Mouse (Mus musculus): Measurements from ENCODE around the gene Sec24a. TPM values are rescaled to one million over a fixed set of nuclear protein-coding genes. Genes with fewer than 3 reads are reported as not detected.
A peak's percentile ranks its signal among the peaks of the same experiment; 100 is the strongest.
"Not testable (repeated sequence)": the region's sequence is repeated elsewhere in the genome, so short reads cannot be mapped to it uniquely, and the experiment has no call there.

The Sec24a gene
- polyA plus RNA-seq, 1 experiment from 2014 or later, result 7.5 TPM

DNA sequence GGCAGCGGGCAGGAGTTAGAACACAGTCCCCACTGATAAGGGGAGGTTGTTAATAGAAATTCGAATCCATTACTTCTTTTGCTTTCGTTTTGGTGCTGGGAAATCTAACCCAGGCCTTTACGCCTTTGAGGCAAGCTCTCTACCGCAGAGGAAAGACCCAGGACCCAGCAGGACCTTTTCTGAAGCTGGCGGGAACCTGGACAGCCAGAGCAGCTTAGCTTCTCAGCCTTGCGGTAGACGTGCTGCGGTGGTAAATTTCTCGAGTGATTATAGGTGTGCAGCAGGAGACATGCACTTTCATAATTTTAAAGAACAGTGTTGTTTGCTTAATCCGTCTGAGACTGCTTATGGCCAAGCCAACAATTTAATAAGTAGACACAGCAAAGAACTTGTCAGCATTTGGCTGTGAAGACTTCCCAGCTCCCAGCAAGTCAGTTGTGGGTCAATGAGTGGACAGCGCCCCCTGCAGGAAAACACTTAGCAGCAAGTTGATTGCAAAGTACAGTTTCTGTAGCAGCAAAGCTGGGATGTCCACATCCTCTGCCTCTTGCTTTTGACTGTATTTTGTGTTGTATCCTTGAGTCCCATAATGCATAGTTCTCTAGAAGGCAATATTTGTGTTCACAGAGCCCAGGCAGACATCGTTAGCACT lies 82.0 kb downstream of the Sec24a start:
- H3K4me3 ChIP-seq (ENCODE audit: low read depth, low read length), result no peak overlapping the region
- H3K9ac ChIP-seq (ENCODE audit: low read length), result no peak overlapping the region
- peaks cover 8% of the 10 kb centered on the region; the same call in 1 of the 2 replicates for H3K36me3 ChIP-seq (ENCODE audit: control insufficient read depth, insufficient read depth, low read length)
- H3K27ac ChIP-seq (ENCODE audit: low read depth, low read length), result no peak overlapping the region
- peak; percentile 83 for DNase-seq (ENCODE audit: low spot score)
- H3K4me2 ChIP-seq (ENCODE audit: low read length), result 0 out of 2 replicates have a peak overlapping the region, but pooled peaks have one; percentile 8
- H3K27me3 ChIP-seq (replicated peaks; ENCODE audit: control insufficient read depth, insufficient read depth, low read length), result no peaks in the 10 kb centered on the region
- ATAC-seq, result 0 out of 2 replicates have a peak, but pooled peaks have one; percentile 32
- 35% methylated on average over 13 of the region's 13 CpGs for WGBS
- H3K4me1 ChIP-seq (ENCODE audit: control insufficient read depth, insufficient read depth, low read length), result no peaks in the 10 kb centered on the region
- H3K9me3 ChIP-seq (replicated peaks; ENCODE audit: control insufficient read depth, low read length), result no peaks in the 10 kb centered on the region

DNA sequence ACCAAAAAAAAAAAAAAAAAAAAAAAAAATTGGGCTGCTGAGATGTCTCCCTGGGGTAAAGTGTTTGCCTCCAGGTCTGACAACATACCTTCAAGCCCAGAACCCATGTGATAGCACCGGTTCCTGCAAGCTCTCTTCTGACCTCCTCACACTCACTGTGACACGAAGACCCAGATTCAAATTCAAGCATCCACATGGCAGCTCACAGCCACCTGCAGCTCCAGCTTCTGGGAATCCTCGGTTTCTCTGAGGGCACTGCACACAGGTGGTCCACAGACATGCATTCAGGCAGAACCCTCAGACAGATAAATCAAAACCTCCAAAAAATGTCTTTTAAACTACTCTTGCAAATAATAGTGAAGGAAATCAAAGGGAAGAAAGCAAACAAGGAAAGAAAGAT lies 84.0 kb downstream of the Sec24a start:
- H3K36me3 ChIP-seq (ENCODE audit: control insufficient read depth, insufficient read depth, low read length), result no peaks in the 10 kb centered on the region
- no peaks in the 10 kb centered on the region for H3K27me3 ChIP-seq (replicated peaks; ENCODE audit: control insufficient read depth, insufficient read depth, low read length)
- no peak overlapping the region for H3K4me2 ChIP-seq (ENCODE audit: low read length)
- 77% methylated on average over 3 of the region's 3 CpGs for WGBS
- no peak overlapping the region for H3K27ac ChIP-seq (ENCODE audit: low read depth, low read length)
- DNase-seq (ENCODE audit: low spot score) (no peak), ATAC-seq (no peak)
- H3K9ac ChIP-seq (ENCODE audit: low read length), result no peak overlapping the region
- no peak overlapping the region for H3K4me3 ChIP-seq (ENCODE audit: low read depth, low read length)
- H3K4me1 ChIP-seq (ENCODE audit: control insufficient read depth, insufficient read depth, low read length), result no peaks in the 10 kb centered on the region
- no peaks in the 10 kb centered on the region for H3K9me3 ChIP-seq (replicated peaks; ENCODE audit: control insufficient read depth, low read length)

DNA sequence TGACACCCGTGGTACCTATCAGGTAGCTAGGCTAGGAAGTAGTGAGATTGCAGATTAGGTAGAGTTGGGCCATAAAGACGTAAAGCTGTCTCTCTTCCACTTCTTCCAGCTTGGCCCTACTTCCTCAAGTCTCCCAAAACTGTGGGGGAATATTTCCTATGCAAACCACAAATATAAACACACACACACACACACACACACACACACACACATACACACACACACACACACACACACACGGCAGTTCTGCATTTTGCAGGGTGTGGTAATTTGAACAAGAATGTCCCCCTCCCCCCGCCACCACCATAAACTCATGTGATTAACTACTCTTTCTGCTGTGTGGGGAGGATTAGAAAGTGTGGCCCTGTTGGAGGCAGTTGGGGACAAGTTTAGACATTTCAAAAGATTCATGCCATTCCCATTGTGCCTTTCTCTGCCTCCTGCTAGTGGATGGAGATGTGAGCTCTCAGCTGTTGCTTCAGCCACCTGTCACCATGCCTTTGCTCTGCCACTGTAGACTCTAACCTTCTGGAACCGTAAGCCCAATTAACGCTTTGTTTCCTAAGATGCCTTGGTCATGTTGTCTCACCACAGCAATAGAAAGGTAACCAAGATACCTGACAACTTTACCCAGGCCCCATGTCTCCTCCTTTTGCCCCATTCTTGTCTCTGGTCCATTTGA lies 85.6 kb downstream of the Sec24a start:
- DNase-seq (ENCODE audit: low spot score), result no peak
- no peaks in the 10 kb centered on the region for H3K9me3 ChIP-seq (replicated peaks; ENCODE audit: control insufficient read depth, low read length)
- H3K36me3 ChIP-seq (ENCODE audit: control insufficient read depth, insufficient read depth, low read length), result no peaks in the 10 kb centered on the region
- WGBS, result 75% methylated on average over 6 of the region's 6 CpGs
- H3K4me2 ChIP-seq (ENCODE audit: low read length), result no peak overlapping the region
- H3K4me1 ChIP-seq (ENCODE audit: control insufficient read depth, insufficient read depth, low read length), result no peaks in the 10 kb centered on the region
- ATAC-seq, result no peak
- H3K27ac ChIP-seq (ENCODE audit: low read depth, low read length), result no peak overlapping the region
- no peak overlapping the region for H3K9ac ChIP-seq (ENCODE audit: low read length)
- H3K27me3 ChIP-seq (replicated peaks; ENCODE audit: control insufficient read depth, insufficient read depth, low read length), result no peaks in the 10 kb centered on the region
- no peak overlapping the region for H3K4me3 ChIP-seq (ENCODE audit: low read depth, low read length)

DNA sequence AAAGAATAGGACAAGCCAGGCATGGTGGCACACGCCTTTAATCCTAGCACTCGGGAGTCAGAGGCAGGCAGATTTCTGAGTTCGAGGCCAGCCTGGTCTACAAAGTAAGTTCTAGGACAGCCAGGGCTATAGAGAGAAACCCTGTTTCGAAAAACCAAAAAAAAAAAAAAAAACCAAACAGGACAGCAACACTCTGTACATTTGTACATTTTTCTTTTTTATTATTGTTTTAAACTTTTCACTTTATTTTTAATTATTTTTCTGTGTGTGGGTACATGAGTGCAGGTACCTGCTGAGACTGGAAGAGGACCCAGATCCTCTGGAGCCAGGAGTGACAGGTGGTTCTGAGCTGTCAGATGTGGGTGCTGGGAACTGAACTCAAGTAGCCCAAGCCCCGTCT lies 88.0 kb downstream of the Sec24a start:
- H3K36me3 ChIP-seq (ENCODE audit: control insufficient read depth, insufficient read depth, low read length), result no peaks in the 10 kb centered on the region
- ATAC-seq, result no peak
- WGBS, result 83% methylated on average over 5 of the region's 5 CpGs

DNA sequence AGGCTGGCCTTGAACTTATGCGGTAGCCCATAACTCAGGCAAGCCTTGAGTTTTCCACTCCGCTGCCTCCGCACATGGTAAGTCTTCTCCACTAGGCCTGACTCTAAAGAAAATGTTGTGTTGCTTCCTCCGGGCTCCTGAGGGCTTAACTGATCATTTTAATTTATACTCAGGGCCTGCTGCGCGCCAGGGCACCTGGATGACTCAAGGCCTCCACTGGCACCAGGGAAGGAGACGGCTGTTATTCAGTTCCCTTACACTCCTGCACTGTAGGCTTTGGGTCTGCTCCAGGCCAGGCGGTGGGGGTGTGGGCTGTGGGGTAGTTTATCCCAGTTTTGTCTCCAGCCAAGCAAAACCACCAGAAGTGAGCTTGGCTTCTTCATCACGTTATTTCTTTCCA lies 90.1 kb downstream of the Sec24a start:
- Histone ChIP-seq H3K27me3 (replicated peaks; ENCODE audit: control insufficient read depth, insufficient read depth, low read length) (no peaks in the 10 kb centered on the region), H3K9me3 (replicated peaks; ENCODE audit: control insufficient read depth, low read length) (no peaks in the 10 kb centered on the region), H3K27ac (ENCODE audit: low read depth, low read length) (no peak overlapping the region), H3K4me2 (ENCODE audit: low read length) (no peak overlapping the region), H3K4me1 (ENCODE audit: control insufficient read depth, insufficient read depth, low read length) (no peaks in the 10 kb centered on the region), H3K9ac (ENCODE audit: low read length) (no peak overlapping the region), H3K4me3 (ENCODE audit: low read depth, low read length) (no peak overlapping the region), H3K36me3 (ENCODE audit: control insufficient read depth, insufficient read depth, low read length) (no peaks in the 10 kb centered on the region)
- no peak for ATAC-seq
- DNase-seq (ENCODE audit: low spot score), result no peak
- 82% methylated on average over 9 of the region's 9 CpGs for WGBS

More for the DNA sequence above, 88.0 kb downstream of the Sec24a start:
- no peak for DNase-seq (ENCODE audit: low spot score)
- Histone ChIP-seq H3K9me3 (replicated peaks; ENCODE audit: control insufficient read depth, low read length) (no peaks in the 10 kb centered on the region), H3K4me2 (ENCODE audit: low read length) (no peak overlapping the region), H3K4me1 (ENCODE audit: control insufficient read depth, insufficient read depth, low read length) (no peaks in the 10 kb centered on the region), H3K27me3 (replicated peaks; ENCODE audit: control insufficient read depth, insufficient read depth, low read length) (no peaks in the 10 kb centered on the region), H3K9ac (ENCODE audit: low read length) (no peak overlapping the region), H3K4me3 (ENCODE audit: low read depth, low read length) (no peak overlapping the region), H3K27ac (ENCODE audit: low read depth, low read length) (no peak overlapping the region)

DNA sequence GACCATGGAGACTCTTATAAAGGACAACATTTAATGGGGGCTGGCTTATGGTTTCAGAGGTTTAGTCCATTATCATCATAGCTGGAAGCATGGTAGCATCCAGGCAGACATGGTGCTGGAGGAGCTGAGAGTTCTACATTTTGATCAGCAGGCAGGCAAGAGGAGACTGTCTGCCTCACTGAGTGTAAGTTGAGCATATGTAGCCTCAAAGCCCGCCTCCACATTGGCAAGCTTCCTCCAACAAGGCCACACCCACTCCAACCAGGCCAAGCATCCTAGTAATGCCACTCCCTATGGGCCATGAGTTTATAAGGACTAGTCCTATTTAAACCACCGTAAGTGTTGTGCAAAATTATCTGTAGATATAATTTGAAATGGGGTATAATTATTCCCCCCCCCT lies 92.1 kb downstream of the Sec24a start:
- DNase-seq (ENCODE audit: low spot score), result no peak
- Histone ChIP-seq H3K4me3 (ENCODE audit: low read depth, low read length) (no peak overlapping the region), H3K9me3 (replicated peaks; ENCODE audit: control insufficient read depth, low read length) (no peaks in the 10 kb centered on the region), H3K9ac (ENCODE audit: low read length) (no peak overlapping the region), H3K4me1 (ENCODE audit: control insufficient read depth, insufficient read depth, low read length) (no peaks in the 10 kb centered on the region), H3K36me3 (ENCODE audit: control insufficient read depth, insufficient read depth, low read length) (no peaks in the 10 kb centered on the region), H3K27me3 (replicated peaks; ENCODE audit: control insufficient read depth, insufficient read depth, low read length) (no peaks in the 10 kb centered on the region), H3K4me2 (ENCODE audit: low read length) (no peak overlapping the region), H3K27ac (ENCODE audit: low read depth, low read length) (no peak overlapping the region)
- 73% methylated on average over 2 of the region's 2 CpGs for WGBS
- no peak for ATAC-seq

DNA sequence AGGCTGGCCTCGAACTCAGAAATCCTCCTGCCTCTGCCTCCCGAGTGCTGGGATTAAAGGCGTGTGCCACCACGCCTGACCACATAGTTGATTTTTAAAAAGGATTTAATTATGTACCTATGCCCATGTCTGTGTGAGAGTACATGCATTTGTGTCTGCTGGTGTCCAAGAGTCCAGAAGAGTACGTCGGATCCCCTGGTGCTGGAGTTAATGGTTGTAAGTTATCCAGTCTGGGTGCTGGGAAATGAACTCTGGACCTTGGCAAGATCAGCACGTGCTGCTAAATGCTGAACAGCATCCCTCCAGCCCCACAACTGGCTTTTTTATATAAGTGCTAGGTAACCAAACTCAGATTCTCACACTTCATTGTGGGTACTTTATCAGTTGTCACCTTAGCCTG lies 92.6 kb downstream of the Sec24a start:
- no peak overlapping the region for H3K4me2 ChIP-seq (ENCODE audit: low read length)
- WGBS, result 93% methylated on average over 7 of the region's 7 CpGs
- H3K9me3 ChIP-seq (replicated peaks; ENCODE audit: control insufficient read depth, low read length), result no peaks in the 10 kb centered on the region
- H3K36me3 ChIP-seq (ENCODE audit: control insufficient read depth, insufficient read depth, low read length), result no peaks in the 10 kb centered on the region
- H3K27ac ChIP-seq (ENCODE audit: low read depth, low read length), result no peak overlapping the region
- H3K4me3 ChIP-seq (ENCODE audit: low read depth, low read length), result no peak overlapping the region
- H3K9ac ChIP-seq (ENCODE audit: low read length), result no peak overlapping the region
- H3K27me3 ChIP-seq (replicated peaks; ENCODE audit: control insufficient read depth, insufficient read depth, low read length), result no peaks in the 10 kb centered on the region
- no peaks in the 10 kb centered on the region for H3K4me1 ChIP-seq (ENCODE audit: control insufficient read depth, insufficient read depth, low read length)
- DNase-seq (ENCODE audit: low spot score) (no peak), ATAC-seq (no peak)

DNA sequence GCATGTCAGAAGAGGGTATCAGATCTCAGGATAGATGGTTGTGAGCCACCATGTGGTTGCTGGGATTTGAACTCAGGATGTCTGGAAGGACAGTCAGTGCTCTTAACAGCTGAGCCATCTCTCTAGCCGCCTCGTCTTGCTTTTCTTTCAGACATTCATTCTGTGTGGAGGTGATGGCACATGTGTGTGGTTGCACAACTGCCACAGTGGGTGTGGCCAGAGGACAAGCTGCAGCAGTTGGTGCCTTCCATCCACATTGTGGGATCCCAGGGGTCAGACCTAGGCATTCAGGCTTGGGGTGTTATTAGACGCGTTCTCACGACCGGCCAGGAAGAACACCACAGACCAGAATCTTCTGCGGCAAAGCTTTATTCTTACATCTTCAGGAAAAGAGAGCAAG lies 98.7 kb downstream of the Sec24a start:
- not testable (repeated sequence) for H3K27ac ChIP-seq (ENCODE audit: low read depth, low read length); ATAC-seq; H3K4me2 ChIP-seq (ENCODE audit: low read length); DNase-seq (ENCODE audit: low spot score); H3K27me3 ChIP-seq (replicated peaks; ENCODE audit: control insufficient read depth, insufficient read depth, low read length); H3K4me3 ChIP-seq (ENCODE audit: low read depth, low read length); H3K4me1 ChIP-seq (ENCODE audit: control insufficient read depth, insufficient read depth, low read length); H3K9me3 ChIP-seq (replicated peaks; ENCODE audit: control insufficient read depth, low read length); H3K36me3 ChIP-seq (ENCODE audit: control insufficient read depth, insufficient read depth, low read length); H3K9ac ChIP-seq (ENCODE audit: low read length)
- 94% methylated on average over 7 of the region's 7 CpGs for WGBS

DNA sequence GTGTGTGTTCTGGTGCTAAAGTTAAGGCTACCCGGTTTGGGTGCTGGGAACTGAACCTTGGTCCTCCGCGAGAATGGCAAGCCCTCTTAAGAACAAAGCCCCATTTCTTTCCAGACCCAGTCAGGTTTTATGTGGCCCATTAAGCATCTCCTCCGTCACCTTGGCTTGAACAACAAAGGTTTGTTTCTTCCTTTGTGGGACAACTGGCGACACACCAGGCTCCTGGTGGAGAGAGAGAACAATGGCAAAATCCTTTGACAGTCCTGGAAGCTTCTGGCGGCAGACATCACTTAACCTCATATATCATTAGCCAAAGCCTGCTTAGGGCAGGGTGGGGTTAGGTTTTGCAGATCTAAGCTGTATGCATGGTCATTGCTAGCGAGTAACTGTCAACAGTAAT lies 100.8 kb downstream of the Sec24a start:
- 64% methylated on average over 7 of the region's 7 CpGs for WGBS
- Histone ChIP-seq H3K36me3 (ENCODE audit: control insufficient read depth, insufficient read depth, low read length) (no peaks in the 10 kb centered on the region), H3K9me3 (replicated peaks; ENCODE audit: control insufficient read depth, low read length) (no peaks in the 10 kb centered on the region), H3K4me3 (ENCODE audit: low read depth, low read length) (no peak overlapping the region), H3K9ac (ENCODE audit: low read length) (no peak overlapping the region), H3K27me3 (replicated peaks; ENCODE audit: control insufficient read depth, insufficient read depth, low read length) (no peaks in the 10 kb centered on the region), H3K4me1 (ENCODE audit: control insufficient read depth, insufficient read depth, low read length) (no peaks in the 10 kb centered on the region), H3K4me2 (ENCODE audit: low read length) (no peak overlapping the region), H3K27ac (ENCODE audit: low read depth, low read length) (no peak overlapping the region)
- ATAC-seq (no peak), DNase-seq (ENCODE audit: low spot score) (no peak)
